ENCODE assay signal across 12 mouse cellular contexts in the genomic region with DNA sequence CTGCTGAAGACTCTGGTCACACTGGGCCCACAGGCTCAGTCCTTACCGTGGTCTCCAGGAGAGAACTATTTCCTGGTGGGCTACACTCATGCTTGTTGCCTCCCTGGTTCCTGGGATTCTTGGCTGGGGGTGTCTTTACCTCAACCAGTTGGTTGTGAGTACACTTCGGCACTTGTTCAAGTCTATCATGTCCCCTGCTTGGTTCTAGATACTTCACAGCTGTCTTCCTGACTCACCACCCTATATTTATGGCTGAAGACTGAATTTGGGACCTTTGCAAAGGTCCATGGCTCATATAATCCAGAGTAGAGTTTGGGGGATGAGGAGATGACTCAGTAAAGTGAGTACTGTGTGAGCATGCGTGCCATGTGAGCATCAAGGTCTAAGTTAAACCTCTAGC.
"Had no signal": no experiment of that assay in that cellular context is flagged by ENCODE, and none has a peak within 500 bp of the region (broad histone marks: within the 10 kb centered on the region; RNA-seq: fewer than 3 reads in every experiment).

No protein-coding gene starts in this region.

- DNase-seq: lung, adult 18-20 months; lung, embryonic 14.5 days; lung, postnatal 10 days; lung, postnatal 4 days; midbrain, embryonic 14.5 days; right cerebral cortex, postnatal 14 days; thymus, adult 2 months; thymus, postnatal 25 days had no signal

- H3K4me3 ChIP-seq: midbrain, embryonic 10.5 days; midbrain, embryonic 12.5 days; neural tube, embryonic 12.5 days; stomach, embryonic 15.5 days had no signal

- H3K4me2 ChIP-seq: lung, embryonic 14.5 days; midbrain, embryonic 12.5 days; neural tube, embryonic 12.5 days; stomach, embryonic 15.5 days had no signal

- H3K36me3 ChIP-seq: midbrain, embryonic 10.5 days; midbrain, embryonic 12.5 days; neural tube, embryonic 12.5 days; stomach, embryonic 15.5 days had no signal

- H3K27me3 ChIP-seq: neural tube, embryonic 12.5 days; stomach, embryonic 15.5 days had no signal
